Mouse (Mus musculus): ENCODE data around the gene Pibf1.

DNA sequence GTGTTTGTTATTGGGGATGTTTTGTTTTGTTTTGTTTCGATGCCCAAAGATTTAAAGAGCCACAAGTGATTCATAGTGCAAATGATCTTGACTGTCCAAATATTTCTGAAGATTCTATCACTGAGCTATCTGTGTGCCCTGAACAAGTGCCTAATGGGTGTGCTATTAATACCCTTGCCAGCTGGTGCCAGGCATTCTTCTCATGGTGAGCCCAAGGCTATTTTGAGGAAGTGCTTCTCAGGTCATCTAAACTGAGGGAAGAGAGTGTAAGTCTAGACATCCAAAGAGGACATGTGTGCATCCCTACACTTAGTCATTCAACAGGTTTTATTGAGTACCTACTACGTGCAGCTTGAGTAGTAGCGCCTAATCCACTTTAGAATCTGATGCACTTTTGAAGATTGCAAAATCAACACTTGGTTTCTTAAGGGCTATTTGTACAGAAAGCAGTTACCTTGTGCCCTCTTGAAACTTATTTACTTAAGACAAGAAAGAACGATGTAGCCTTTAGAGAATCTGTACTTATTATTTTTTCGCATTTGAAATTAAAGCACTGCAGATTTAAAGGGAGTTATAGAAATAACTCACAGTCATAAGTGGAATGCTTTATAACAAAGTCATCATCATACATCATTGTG lies 91.0 kb downstream of the Pibf1 start:
- TF ChIP-seq CTCF (IDR thresholded peaks at IDR 0.05; ENCODE audit: low read depth) (no peak), EP300 (IDR thresholded peaks at IDR 0.05; ENCODE audit: low read depth) (no peak)
